Mouse (Mus musculus): ENCODE measurements at regions not wholly inside any gene's neighbourhood (a gene's known extent, or its start where the extent isn't known, plus 50 kb on each side); places are given as distances from the start of the nearest gene placed in this dataset.

DNA sequence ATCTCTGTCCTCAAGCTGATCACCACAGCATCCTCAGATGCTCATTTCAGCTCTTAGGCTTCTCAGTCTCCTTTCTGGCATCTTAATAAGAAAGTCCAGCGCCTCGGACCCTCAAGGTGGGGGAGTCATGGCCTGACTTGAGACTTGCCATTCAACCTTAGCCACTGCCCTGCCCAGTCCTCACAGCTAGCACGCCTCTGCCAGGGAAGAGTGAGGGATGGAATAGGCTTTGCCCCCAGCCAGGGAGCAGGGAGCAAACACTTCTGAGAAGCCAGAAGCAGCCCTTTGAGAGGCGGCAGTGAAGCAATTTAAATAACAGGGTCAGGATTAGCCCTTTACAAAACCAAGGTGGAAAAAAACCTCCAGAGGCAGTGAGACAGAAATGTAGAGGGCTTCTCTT, 69.0 kb upstream of the Mc3r start:
- no peak for TF ChIP-seq CTCF (IDR thresholded peaks at IDR 0.05; ENCODE audit: low read depth)
- TF ChIP-seq EP300 (IDR thresholded peaks at IDR 0.05; ENCODE audit: low read depth) = no peak
